Mouse (Mus musculus) lung, embryonic 15.5 days (tissue): ENCODE measurements at regions not wholly inside any gene's neighbourhood (a gene's known extent, or its start where the extent isn't known, plus 50 kb on each side); places are given as distances from the start of the nearest gene placed in this dataset.
A peak's percentile ranks its signal among the peaks of the same experiment; 100 is the strongest.

Experiments used
- ATAC-seq: fragments of 200-750 bp; cut with Nextera tagmentation; 2 replicates; pipeline ENCODE4 v1.8.0; 2017; ENCODE audit warnings: moderate number of reproducible peaks, borderline replicate concordance; ENCODE audit not compliant: low FRiP score, low TSS enrichment; ENCODE audit errors: extremely low read depth
- H3K27ac ChIP-seq: fragments of 300-500 bp; sonication (generic); 2 replicates; pipeline ENCODE4 v1.5.1; 2015; ENCODE audit warnings: moderate library complexity, mild to moderate bottlenecking, inconsistent platforms
- H3K27me3 ChIP-seq: fragments of 300-500 bp; sonication (generic); 2 replicates; pipeline ENCODE4 v1.6.1; 2015; ENCODE audit warnings: inconsistent platforms
- H3K36me3 ChIP-seq: fragments of 300-500 bp; sonication (generic); 2 replicates; pipeline ENCODE4 v1.6.1; 2015; ENCODE audit warnings: inconsistent platforms
- H3K4me1 ChIP-seq: fragments of 300-500 bp; sonication (generic); 2 replicates; pipeline ENCODE4 v1.6.1; 2015; ENCODE audit warnings: inconsistent platforms
- H3K4me2 ChIP-seq: fragments of 300-500 bp; sonication (generic); 2 replicates; pipeline ENCODE4 v1.6.1; 2015; ENCODE audit warnings: inconsistent platforms, mild to moderate bottlenecking, moderate library complexity
- H3K4me3 ChIP-seq: fragments of 300-500 bp; sonication (generic); 2 replicates; pipeline ENCODE4 v1.5.1; 2015; ENCODE audit warnings: mild to moderate bottlenecking, inconsistent platforms
- H3K9ac ChIP-seq: fragments of 300-500 bp; sonication (generic); 2 replicates; pipeline ENCODE4 v1.6.1; 2015; ENCODE audit warnings: inconsistent platforms
- H3K9me3 ChIP-seq: fragments of 300-500 bp; sonication (generic); 2 replicates; pipeline ENCODE4 v1.6.1; 2016; ENCODE audit warnings: inconsistent platforms
- WGBS: fragments of 180-500 bp; shearing (Covaris S2); methylation state at CpG from one replicate; pipeline ENCODE4 v1.1.7; 2015; 5-methylcytosine and 5-hydroxymethylcytosine counted together

GRCm38 (mm10) chr6:39283761-39284415 is 77.3 kb upstream of the Kdm7a start:
- H3K4me2 ChIP-seq = no peak overlapping the region
- WGBS = 69% methylated on average over 9 of the region's 9 CpGs
- no peak overlapping the region for H3K9ac ChIP-seq
- H3K36me3 ChIP-seq = no peaks in the 10 kb centered on the region
- H3K9me3 ChIP-seq = no peaks in the 10 kb centered on the region
- no peaks in the 10 kb centered on the region for H3K27me3 ChIP-seq
- ATAC-seq = no peak
- no peak overlapping the region for H3K4me3 ChIP-seq
- H3K27ac ChIP-seq = no peak overlapping the region
- H3K4me1 ChIP-seq = peaks cover 3% of the 10 kb centered on the region; the same call in 1 of the 2 replicates

- Histone ChIP-seq H3K4me1 (no peaks in the 10 kb centered on the region), H3K9ac (no peak overlapping the region), H3K36me3 (no peaks in the 10 kb centered on the region), H3K4me3 (no peak overlapping the region), H3K4me2 (no peak overlapping the region), H3K9me3 (no peaks in the 10 kb centered on the region), H3K27ac (no peak overlapping the region), H3K27me3 (no peaks in the 10 kb centered on the region)
- 83% methylated on average over 6 of the region's 6 CpGs for WGBS
- no peak for ATAC-seq
Observed at GRCm38 (mm10) chr6:39278317-39278716, 71.7 kb upstream of the Kdm7a start.

DNA sequence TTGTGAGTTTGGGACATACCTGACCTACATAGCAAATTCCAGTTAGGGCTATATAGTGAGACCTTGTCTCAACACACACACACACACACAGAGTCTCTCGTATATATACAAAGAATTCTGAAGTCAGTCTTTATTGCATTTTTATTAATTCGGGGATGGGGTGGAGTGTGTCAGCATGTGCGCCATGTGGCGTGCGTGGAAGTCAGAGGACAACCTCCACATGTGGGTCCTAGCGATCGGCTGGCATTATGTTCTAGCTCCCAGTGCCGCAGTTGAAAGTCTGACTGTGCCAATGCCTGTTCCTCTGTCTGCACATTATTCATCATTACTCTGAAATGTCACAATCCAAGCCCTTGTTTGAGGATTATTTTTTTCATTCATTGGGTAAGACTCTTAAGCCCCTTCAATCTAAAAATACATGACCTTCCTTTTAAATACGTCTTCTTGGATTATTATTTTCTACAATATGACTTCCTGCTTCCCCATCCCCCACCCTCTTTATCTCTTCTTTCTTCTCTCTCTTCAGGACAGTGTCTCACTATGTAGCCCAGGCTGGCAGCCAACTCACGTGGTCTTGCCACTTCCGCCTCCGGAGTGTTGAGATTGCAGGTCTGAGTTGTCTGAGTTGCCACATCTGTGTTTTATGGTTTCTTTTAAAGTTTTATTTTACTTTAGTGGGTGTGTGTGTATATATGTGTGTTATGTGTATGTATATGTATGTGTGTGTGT is 68.3 kb upstream of the Kdm7a start:
- no peaks in the 10 kb centered on the region for H3K36me3 ChIP-seq
- ATAC-seq = no peak
- H3K27me3 ChIP-seq = no peaks in the 10 kb centered on the region
- no peak overlapping the region for H3K9ac ChIP-seq
- no peak overlapping the region for H3K27ac ChIP-seq
- no peaks in the 10 kb centered on the region for H3K9me3 ChIP-seq
- H3K4me1 ChIP-seq = no peaks in the 10 kb centered on the region
- H3K4me3 ChIP-seq = no peak overlapping the region
- no peak overlapping the region for H3K4me2 ChIP-seq
- 68% methylated on average over 12 of the region's 12 CpGs for WGBS

DNA sequence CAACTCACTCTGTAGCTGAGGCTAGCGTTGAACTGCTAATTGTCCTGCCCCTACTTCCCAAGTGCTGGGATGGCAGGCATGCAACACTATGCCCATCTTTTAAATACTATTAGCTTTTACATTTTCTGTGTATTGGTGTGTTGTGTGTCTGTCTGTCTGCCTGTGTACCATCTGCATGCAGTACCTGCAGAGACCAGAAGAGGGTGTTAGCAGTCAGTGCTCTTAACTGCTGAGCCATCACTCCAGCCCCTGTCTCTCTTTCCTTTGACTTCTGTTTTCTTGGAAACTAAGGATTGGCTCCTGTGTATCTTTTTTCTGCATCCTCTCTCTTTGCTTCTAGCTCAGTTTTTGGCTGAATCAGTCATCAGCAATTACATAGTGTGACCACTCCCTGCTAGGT is 66.8 kb upstream of the Kdm7a start:
- Histone ChIP-seq H3K9ac (no peak overlapping the region), H3K4me3 (no peak overlapping the region), H3K27me3 (no peaks in the 10 kb centered on the region), H3K9me3 (no peaks in the 10 kb centered on the region), H3K36me3 (no peaks in the 10 kb centered on the region), H3K4me2 (no peak overlapping the region), H3K4me1 (peaks cover 5% of the 10 kb centered on the region; the same call in 1 of the 2 replicates), H3K27ac (no peak overlapping the region)
- 81% methylated on average over 1 of the region's 1 CpGs for WGBS
- ATAC-seq = no peak

DNA sequence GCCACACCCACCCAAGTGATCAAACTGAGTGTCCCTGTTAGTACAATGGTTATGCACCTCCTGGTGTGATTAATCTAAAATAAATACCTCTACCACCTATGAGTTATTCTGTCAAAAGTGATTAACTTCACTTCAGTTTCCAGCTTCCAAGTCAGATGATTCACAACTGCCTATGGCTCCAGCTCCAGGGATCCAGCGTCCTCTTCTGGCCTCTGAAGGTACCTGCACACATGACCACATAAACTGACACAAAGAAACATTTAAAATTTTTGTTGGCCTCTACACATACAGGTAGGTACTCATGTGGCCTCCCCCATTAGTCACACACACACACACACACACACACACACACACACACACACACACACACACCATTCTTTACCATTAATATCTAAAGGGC is 63.9 kb upstream of the Kdm7a start:
- Histone ChIP-seq H3K9ac (no peak overlapping the region), H3K27ac (no peak overlapping the region), H3K4me2 (no peak overlapping the region), H3K27me3 (no peaks in the 10 kb centered on the region), H3K4me3 (no peak overlapping the region), H3K36me3 (no peaks in the 10 kb centered on the region), H3K4me1 (peaks cover 5% of the 10 kb centered on the region; the same call in 1 of the 2 replicates), H3K9me3 (no peaks in the 10 kb centered on the region)
- WGBS = 81% methylated on average over 1 of the region's 1 CpGs
- no peak for ATAC-seq

DNA sequence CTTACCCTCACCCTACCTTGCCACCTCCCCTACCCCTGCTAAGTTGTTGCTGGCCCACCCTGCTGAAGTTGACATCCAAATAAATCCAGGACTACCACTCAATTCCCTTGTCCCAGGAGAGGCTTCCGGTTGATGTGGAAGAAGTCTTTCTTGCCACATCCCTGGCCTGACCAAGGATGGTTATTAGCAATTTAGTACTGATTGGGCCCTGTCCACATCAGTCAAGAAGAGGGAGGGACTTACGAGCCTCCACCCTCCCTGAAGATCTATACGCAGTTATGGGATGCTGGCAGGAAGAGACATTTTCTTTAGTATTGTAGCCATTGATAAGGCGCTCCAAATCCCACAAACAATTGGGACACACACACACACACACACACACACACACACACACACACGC is 63.1 kb upstream of the Kdm7a start:
- H3K4me1 ChIP-seq = peaks cover 9% of the 10 kb centered on the region
- no peak overlapping the region for H3K4me2 ChIP-seq
- H3K36me3 ChIP-seq = no peaks in the 10 kb centered on the region
- no peak overlapping the region for H3K9ac ChIP-seq
- ATAC-seq = no peak
- 53% methylated on average over 5 of the region's 5 CpGs for WGBS
- H3K27me3 ChIP-seq = no peaks in the 10 kb centered on the region
- no peaks in the 10 kb centered on the region for H3K9me3 ChIP-seq
- H3K4me3 ChIP-seq = no peak overlapping the region
- H3K27ac ChIP-seq = no peak overlapping the region

GRCm38 (mm10) chr6:39268647-39269428 is 62.2 kb upstream of the Kdm7a start:
- Histone ChIP-seq H3K4me3 (no peak overlapping the region), H3K4me2 (no peak overlapping the region), H3K9ac (no peak overlapping the region), H3K9me3 (no peaks in the 10 kb centered on the region), H3K27me3 (no peaks in the 10 kb centered on the region), H3K4me1 (peaks cover 17% of the 10 kb centered on the region), H3K36me3 (no peaks in the 10 kb centered on the region), H3K27ac (no peak overlapping the region)
- WGBS = 14% methylated on average over 8 of the region's 8 CpGs
- no peak for ATAC-seq

- H3K27ac ChIP-seq = peak overlapping the region; percentile 20
- 40% methylated on average over 4 of the region's 4 CpGs for WGBS
- no peak overlapping the region for H3K4me3 ChIP-seq
- H3K27me3 ChIP-seq = no peaks in the 10 kb centered on the region
- no peak overlapping the region for H3K4me2 ChIP-seq
- no peaks in the 10 kb centered on the region for H3K9me3 ChIP-seq
- ATAC-seq = peak; percentile 62; the same call in 1 of the 2 replicates
- H3K9ac ChIP-seq = no peak overlapping the region
- H3K4me1 ChIP-seq = peaks cover 21% of the 10 kb centered on the region
- H3K36me3 ChIP-seq = no peaks in the 10 kb centered on the region
Observed at GRCm38 (mm10) chr6:39264722-39265121, 58.1 kb upstream of the Kdm7a start.

- Histone ChIP-seq H3K27me3 (no peaks in the 10 kb centered on the region), H3K4me1 (peaks cover 16% of the 10 kb centered on the region), H3K36me3 (no peaks in the 10 kb centered on the region), H3K9ac (no peak overlapping the region), H3K4me2 (no peak overlapping the region), H3K9me3 (no peaks in the 10 kb centered on the region), H3K4me3 (no peak overlapping the region), H3K27ac (no peak overlapping the region)
- WGBS = 60% methylated on average over 8 of the region's 8 CpGs
- no peak for ATAC-seq
Observed at GRCm38 (mm10) chr6:39263615-39264014, 57.0 kb upstream of the Kdm7a start.

GRCm38 (mm10) chr6:39261951-39262350 is 55.4 kb upstream of the Kdm7a start:
- H3K4me2 ChIP-seq = no peak overlapping the region
- 66% methylated on average over 8 of the region's 8 CpGs for WGBS
- H3K27me3 ChIP-seq = no peaks in the 10 kb centered on the region
- no peaks in the 10 kb centered on the region for H3K36me3 ChIP-seq
- no peaks in the 10 kb centered on the region for H3K9me3 ChIP-seq
- H3K27ac ChIP-seq = no peak overlapping the region
- no peak overlapping the region for H3K9ac ChIP-seq
- no peak for ATAC-seq
- H3K4me3 ChIP-seq = no peak overlapping the region
- H3K4me1 ChIP-seq = peaks cover 27% of the 10 kb centered on the region

DNA sequence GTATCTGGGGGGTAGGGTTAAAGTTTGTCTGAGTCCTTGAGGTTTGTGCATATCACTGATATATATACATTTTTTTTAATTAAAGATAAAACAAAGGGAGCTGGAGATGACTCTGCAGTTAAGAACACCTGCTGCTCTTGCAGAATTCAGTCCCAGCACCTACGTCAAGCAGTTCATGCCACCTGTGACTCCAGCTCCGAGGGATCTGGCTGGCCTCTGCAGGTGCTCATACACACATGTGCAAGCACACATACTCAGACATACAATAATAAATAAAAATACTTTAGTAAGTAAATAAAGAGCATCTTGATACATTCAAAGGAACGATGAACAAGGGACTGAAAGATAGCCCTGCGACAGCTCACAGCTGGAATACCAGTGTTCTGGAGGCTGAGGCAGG is 53.9 kb upstream of the Kdm7a start:
- Histone ChIP-seq H3K9me3 (no peaks in the 10 kb centered on the region), H3K27ac (no peak overlapping the region), H3K9ac (no peak overlapping the region), H3K4me3 (no peak overlapping the region), H3K4me2 (no peak overlapping the region), H3K36me3 (no peaks in the 10 kb centered on the region), H3K27me3 (no peaks in the 10 kb centered on the region), H3K4me1 (peaks cover 32% of the 10 kb centered on the region)
- ATAC-seq = no peak
- 87% methylated on average over 4 of the region's 4 CpGs for WGBS

GRCm38 (mm10) chr6:39259129-39259528 is 52.5 kb upstream of the Kdm7a start:
- Histone ChIP-seq H3K4me3 (no peak overlapping the region), H3K27ac (no peak overlapping the region), H3K4me2 (no peak overlapping the region), H3K9ac (no peak overlapping the region), H3K9me3 (no peaks in the 10 kb centered on the region), H3K27me3 (no peaks in the 10 kb centered on the region), H3K36me3 (no peaks in the 10 kb centered on the region), H3K4me1 (peaks cover 23% of the 10 kb centered on the region)
- 88% methylated on average over 1 of the region's 1 CpGs for WGBS
- ATAC-seq = no peak
